ENCODE assay signal across 18 mouse cellular contexts in the genomic region with DNA sequence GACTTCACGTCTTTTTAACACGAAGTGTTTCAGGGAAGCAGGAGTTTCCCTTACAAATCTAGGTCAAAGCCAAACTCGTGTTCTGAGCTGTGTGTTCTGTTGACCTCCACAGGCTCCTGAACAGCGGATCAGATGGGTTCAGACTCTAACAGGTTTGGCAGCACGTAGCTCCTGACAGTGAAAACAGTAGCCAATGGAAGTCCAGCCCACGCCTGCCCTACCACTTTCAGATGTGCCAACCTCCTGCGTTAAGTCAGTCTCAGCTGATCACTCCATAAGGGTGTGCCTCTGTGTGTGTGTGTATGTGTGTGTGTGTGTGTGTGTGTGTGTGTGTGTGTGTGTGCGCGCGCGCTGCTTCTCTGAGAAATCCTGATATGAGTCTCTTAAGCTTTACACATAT.
"Had no signal": no experiment of that assay in that cellular context is flagged by ENCODE, and none has a peak within 500 bp of the region (broad histone marks: within the 10 kb centered on the region; RNA-seq: fewer than 3 reads in every experiment).

No protein-coding gene starts in this region.

- H3K4me2 ChIP-seq: kidney, embryonic 15.5 days; limb, embryonic 12.5 days; limb, embryonic 15.5 days; liver, embryonic 12.5 days; liver, embryonic 15.5 days; lung, embryonic 15.5 days; midbrain, embryonic 11.5 days had no signal

- H3K27ac ChIP-seq: kidney, embryonic 15.5 days; left cerebral cortex, adult 2 months; limb, embryonic 12.5 days; limb, embryonic 15.5 days; liver, embryonic 12.5 days; liver, embryonic 15.5 days; lung, embryonic 15.5 days had no signal

- H3K9me3 ChIP-seq: kidney, embryonic 15.5 days; limb, embryonic 12.5 days; limb, embryonic 15.5 days; liver, embryonic 12.5 days; liver, embryonic 15.5 days; lung, embryonic 15.5 days; megakaryocyte, embryonic 14.5 days had no signal

- H3K4me3 ChIP-seq: kidney, embryonic 15.5 days; left cerebral cortex, adult 2 months; limb, embryonic 12.5 days; limb, embryonic 15.5 days; liver, embryonic 12.5 days; liver, embryonic 15.5 days; lung, embryonic 15.5 days; megakaryocyte, embryonic 14.5 days had no signal

- H3K27me3 ChIP-seq: kidney, embryonic 15.5 days; limb, embryonic 15.5 days; liver, embryonic 12.5 days; liver, embryonic 15.5 days; lung, embryonic 15.5 days had no signal

- H3K9ac ChIP-seq: kidney, embryonic 15.5 days; limb, embryonic 12.5 days; limb, embryonic 15.5 days; liver, embryonic 12.5 days; liver, embryonic 15.5 days; lung, embryonic 15.5 days had no signal

- ATAC-seq: liver, embryonic 12.5 days; midbrain, embryonic 16.5 days had no signal

- DNase-seq: kidney, adult 2 months; kidney, postnatal 10 days; kidney, postnatal 36 days; layer of hippocampus, postnatal 36 days; lung, adult 18-20 months; lung, postnatal 10 days; lung, postnatal 36 days; thymus, postnatal 25 days had no signal

- H3K4me1 ChIP-seq: kidney, embryonic 15.5 days; limb, embryonic 12.5 days; limb, embryonic 15.5 days; liver, embryonic 12.5 days; liver, embryonic 15.5 days; lung, embryonic 15.5 days had no signal

- H3K36me3 ChIP-seq: kidney, embryonic 15.5 days; limb, embryonic 12.5 days; limb, embryonic 15.5 days; liver, embryonic 12.5 days; liver, embryonic 15.5 days; lung, embryonic 15.5 days had no signal
